Mouse (Mus musculus): ENCODE results near the gene Rhof. TPM values are rescaled to one million over a fixed set of nuclear protein-coding genes. Genes with fewer than 3 reads are reported as not detected.

Gene Rhof
- total RNA-seq, 2 experiments from 2014 or later, result 0.36 to 0.45 TPM

GRCm38 (mm10) chr5:123118826-123119225 is 13.7 kb downstream of the Rhof start:
- intact Hi-C loops (cut with DNase I), result no loop called here

DNA sequence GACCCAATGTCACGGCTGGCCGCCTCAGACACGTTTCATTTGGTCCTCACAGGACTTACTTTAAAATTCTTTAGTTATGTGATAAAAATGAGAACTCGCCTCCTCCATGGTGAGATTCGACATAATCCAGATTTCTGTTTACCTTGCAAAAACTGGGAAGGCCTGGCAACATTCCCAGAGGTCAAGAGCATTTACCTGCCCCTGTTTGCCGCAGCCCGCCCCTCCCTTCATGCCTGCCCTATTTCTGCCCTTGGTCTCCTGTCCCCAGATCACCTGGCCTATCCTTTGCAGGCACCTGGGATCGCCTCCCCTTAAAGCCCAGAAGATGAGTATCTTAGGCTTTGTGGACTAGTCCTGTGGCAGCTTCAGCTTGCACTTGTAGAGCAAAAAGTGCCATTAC is 14.7 kb downstream of the Rhof start:
- DNase-seq (ENCODE audit: low spot score), result no peak
- intact Hi-C loops (cut with DNase I), result loop anchor here (1.0 to 2.0 kb wide), 4 partner anchors 15 to 54 kb away; partner anchors contain the start of gene Rhof

More at GRCm38 (mm10) chr5:123118826-123119225, 13.7 kb downstream of the Rhof start:
- no peak for DNase-seq (ENCODE audit: low spot score)

DNA sequence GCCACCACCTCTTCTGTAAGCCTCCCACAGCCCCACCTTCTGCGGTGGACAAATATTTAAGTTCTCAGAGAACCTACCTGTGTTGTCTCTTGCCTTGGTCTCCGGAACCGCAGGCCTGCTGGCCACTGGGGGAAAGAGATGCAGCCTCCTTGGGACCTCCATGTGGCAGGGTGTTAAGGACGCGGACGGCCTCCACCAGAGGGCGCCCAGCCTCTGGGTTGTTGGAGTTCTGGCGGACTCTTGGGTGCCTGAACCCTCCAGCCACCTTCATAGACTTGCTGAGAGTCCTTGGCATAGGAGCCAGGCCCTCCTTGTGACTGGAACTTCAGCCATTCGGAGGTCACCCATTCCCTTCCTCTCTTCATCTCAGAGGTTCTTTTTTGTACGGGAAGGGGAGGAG is 15.2 kb downstream of the Rhof start:
- intact Hi-C loops (cut with DNase I), result loop anchor here (1.0 to 2.0 kb wide), 4 partner anchors 16 to 54 kb away; partner anchors contain the start of gene Rhof
- DNase-seq (ENCODE audit: low spot score), result no peak

DNA sequence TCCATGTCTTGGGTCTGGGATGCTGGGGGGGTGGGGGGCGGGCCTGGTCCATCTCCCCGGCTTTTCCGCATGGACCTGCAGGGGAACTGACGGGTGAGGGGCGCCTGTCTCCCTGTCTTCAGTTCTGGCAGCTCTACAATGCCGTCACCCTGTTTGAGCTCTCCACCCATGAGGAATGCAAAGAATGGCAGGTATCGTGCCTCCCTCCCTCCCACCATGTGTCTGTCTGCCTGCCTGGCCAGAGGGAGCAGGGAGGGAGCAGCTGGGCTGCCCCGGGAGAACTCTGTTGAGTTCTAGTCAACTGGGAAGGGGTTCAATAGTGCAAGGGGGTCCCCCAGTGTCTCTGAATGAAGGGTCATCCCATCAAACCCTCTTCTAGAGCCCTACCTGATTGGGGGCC is 16.4 kb downstream of the Rhof start:
- no peak for DNase-seq (ENCODE audit: low spot score)
- intact Hi-C loops (cut with DNase I), result loop anchor here (2.0 kb wide), 3 partner anchors 17 to 51 kb away; partner anchors contain the start of gene Rhof

DNA sequence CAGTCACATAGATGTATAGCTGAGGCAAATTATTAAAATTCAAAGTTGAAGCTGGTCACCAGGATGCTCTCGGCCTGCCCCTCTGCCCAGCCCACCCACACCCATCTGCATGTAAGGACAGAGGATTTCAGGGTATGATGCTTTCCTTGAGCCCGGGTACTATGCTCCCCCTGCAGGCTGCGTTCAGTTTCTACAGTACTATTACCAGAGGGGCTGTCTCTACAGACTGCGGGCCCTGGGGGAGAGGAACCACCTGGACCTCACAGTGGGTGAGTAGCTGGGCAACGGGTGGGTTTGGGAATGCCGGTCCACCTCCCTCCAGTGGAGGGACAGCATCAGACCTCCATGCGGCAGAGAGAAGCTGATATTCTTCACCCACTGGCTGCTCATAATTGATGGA is 17.6 kb downstream of the Rhof start:
- no peak for DNase-seq (ENCODE audit: low spot score)
- intact Hi-C loops (cut with DNase I), result no loop called here

DNA sequence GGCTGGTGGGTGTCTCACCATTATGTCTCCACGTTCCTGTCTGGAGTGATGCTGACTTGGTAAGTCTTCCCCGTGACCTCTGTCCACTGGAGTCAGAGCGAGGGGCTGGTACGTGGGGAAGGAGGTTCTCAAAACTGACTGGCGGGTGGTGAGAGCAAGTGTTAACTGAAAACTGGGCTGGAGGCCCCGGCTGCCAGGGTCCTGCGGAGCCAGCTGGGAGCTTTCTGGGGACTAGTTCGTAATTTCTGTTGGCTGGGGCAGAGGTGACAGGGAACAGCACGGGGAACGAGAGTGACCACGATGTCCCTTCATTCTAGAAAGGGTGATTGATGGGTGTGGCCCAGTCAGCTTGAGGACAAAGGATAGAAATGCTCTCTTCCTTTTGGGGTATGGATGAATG is 18.4 kb downstream of the Rhof start:
- no peak for DNase-seq (ENCODE audit: low spot score)
- intact Hi-C loops (cut with DNase I), result no loop called here

DNA sequence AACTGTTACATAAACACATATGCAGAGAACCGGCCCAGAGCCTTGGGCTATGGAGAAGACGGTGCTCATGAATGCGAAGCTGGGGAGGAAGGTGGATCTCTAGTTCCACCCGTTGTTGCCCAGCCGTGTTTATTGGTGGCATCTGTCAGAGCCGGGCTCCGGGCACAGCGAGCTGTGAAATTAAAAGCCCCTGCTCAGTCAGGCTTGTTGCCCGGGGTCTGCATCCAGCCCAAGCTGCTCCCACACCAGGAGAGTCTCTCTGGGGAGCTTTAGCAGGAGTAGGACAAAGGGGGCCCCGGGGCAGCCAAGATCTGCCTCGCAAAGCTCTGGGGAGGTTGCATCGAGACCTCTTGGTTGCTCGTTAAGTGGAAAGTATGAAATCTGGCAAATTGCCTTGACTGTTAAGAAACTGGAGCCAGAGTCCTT is 22.2 kb downstream of the Rhof start:
- intact Hi-C loops (cut with DNase I), result no loop called here
- no peak for DNase-seq (ENCODE audit: low spot score)

DNA sequence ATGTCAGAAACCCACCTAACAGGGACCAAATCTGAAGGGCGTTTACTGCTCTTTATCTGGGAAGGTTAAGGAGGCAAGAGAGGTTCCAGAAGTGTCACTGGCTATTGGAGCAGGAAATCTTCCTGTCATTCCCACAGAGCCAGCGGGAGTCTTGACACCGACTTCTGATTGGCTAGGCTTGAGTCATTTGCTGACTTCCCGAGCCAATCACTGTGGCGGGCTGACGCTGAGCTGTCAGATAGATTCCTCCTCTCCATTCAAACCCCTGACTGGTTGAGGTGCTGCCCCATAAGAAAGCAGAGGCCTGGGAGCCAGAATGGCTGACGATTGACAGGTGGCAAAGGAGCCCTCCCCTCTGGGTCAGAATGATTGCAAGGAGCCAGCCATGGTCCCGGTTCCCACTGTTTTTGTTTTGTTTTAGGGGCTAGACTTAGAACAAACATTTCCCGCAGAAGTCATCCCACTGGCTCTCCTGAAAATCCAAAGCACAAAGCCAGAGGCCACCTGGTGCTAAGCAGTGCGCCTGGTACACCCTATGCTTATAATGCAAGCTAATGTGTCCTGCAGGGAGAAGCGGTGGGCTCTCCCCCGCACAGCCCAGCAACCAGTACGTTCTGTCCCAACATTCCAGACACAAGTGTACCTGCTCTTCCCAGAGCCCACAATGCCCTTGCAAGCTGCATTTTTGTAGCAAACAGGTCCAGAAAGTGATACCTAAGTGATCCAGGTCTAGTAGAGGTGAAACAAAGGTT is 22.9 kb downstream of the Rhof start:
- intact Hi-C loops (cut with DNase I), result no loop called here

GRCm38 (mm10) chr5:123104769-123105168 is 27.7 kb downstream of the Rhof start:
- intact Hi-C loops (cut with DNase I), result no loop called here
- no peak for DNase-seq (ENCODE audit: low spot score)

More for the DNA sequence above, 22.9 kb downstream of the Rhof start:
- DNase-seq (ENCODE audit: low spot score), result no peak

GRCm38 (mm10) chr5:123103556-123103955 is 28.9 kb downstream of the Rhof start:
- intact Hi-C loops (cut with DNase I), result no loop called here
- no peak for DNase-seq (ENCODE audit: low spot score)

GRCm38 (mm10) chr5:123102376-123102775 is 30.1 kb downstream of the Rhof start:
- intact Hi-C loops (cut with DNase I), result no loop called here
- no peak for DNase-seq (ENCODE audit: low spot score)

GRCm38 (mm10) chr5:123098487-123098886 is 34.0 kb downstream of the Rhof start:
- intact Hi-C loops (cut with DNase I), result no loop called here
- no peak for DNase-seq (ENCODE audit: low spot score)

DNA sequence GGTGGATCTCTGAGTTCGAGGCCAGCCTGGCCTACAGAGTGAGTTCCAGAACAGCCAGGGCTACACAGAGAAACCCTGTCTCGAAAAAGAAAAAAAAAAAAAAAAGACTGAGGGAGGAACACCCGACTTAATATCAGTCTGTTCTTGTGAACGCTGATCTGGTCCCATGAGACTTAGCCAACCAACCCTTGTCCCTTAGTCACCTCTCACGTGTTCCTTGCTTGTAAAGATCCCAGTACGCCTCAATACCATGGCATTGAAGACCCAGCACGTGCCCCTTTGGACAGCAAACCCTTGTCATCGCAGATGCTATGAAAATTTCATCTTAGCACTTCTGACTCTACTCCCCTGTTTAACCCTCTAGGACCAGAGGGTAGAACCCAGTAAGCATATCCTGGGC is 36.2 kb downstream of the Rhof start:
- DNase-seq (ENCODE audit: low spot score), result no peak
- intact Hi-C loops (cut with DNase I), result no loop called here

GRCm38 (mm10) chr5:123094238-123094991 is 38.1 kb downstream of the Rhof start:
- no peak for DNase-seq (ENCODE audit: low spot score)
- intact Hi-C loops (cut with DNase I), result no loop called here

DNA sequence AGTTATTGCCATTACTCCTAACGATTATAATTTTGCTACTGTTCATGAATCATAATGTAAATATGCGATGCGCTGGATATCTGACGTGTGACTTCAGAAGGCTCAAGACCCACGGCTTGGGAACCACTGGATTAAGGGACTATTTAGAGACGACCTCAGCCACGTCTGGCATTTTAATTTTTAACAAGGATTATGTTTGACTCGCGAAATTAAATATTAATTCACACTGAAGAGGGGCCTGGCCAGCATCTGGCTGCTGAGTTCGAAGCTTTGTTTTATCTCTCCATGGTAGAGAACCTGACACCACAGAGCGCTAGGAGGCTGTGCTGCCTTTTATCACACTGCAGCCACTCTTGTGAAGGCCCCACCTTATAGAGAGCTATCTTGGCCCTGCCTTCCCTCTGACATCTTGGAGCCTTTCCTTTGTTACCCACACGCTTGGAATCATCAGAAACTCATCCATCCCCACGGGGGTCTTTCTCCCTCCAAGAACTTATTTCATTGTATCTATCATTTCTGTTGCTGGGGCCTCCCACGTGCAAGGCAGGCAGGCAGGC is 39.3 kb downstream of the Rhof start:
- intact Hi-C loops (cut with DNase I), result no loop called here
- DNase-seq (ENCODE audit: low spot score), result no peak

- intact Hi-C loops (cut with DNase I), result no loop called here
- DNase-seq (ENCODE audit: low spot score), result no peak
These were observed 41.8 kb downstream of the Rhof start for GRCm38 (mm10) chr5:123090560-123091306.

GRCm38 (mm10) chr5:123088784-123089183 is 43.7 kb downstream of the Rhof start:
- intact Hi-C loops (cut with DNase I), result no loop called here
- DNase-seq (ENCODE audit: low spot score), result no peak

DNA sequence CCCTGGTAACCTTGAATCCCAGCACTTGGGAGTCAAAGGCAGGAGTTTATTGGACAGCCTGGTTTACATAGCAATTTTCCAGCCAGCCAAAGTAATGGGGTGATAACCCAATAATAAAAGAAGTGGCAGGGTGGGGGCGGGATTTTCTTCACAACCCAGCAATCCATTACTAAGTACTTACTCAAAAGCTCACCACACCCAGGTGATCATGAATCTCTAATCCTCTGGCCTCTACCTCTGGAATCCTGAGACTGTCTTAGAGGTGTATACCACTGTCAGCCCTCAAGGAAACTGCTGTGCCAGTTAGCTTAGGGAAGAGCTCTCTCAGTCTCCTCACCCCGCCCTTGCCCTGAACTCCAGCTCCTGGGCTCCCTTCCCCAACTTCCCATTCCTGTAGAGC is 46.0 kb downstream of the Rhof start:
- no peak for DNase-seq (ENCODE audit: low spot score)
- intact Hi-C loops (cut with DNase I), result no loop called here

GRCm38 (mm10) chr5:123083340-123084050 is 49.0 kb downstream of the Rhof start:
- intact Hi-C loops (cut with DNase I), result no loop called here
- no peak for DNase-seq (ENCODE audit: low spot score)

DNA sequence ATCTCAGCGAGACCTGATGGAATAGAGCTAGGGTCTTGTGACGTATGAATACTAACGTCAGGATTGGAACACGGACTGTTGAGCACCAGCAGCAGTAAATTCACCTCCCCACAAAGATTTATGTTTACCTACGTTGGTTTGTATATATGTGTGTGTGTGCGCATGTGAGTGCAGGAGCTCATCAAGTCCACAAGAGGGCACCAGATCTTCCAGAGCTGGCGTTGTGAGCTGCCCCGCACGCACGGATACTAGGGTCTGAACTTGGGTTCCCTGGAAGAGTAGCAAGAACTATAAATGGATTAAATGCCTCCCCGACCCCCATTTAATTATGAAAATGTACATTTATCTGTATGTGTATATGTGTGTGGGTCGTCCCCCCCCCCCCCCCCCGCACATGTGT is 52.0 kb downstream of the Rhof start:
- intact Hi-C loops (cut with DNase I), result no loop called here
- DNase-seq (ENCODE audit: low spot score), result no peak
